Mouse (Mus musculus) small intestine, adult 2 months (tissue): ENCODE results near the gene Nmnat2.

ENCODE experiments used
- CTCF ChIP-seq: fragments of 200-500 bp; IDR thresholded peaks from 2 replicates; pipeline ENCODE4 v1.5.1; 2012; ENCODE audit warnings: low read depth, mild to moderate bottlenecking, control low read depth, inconsistent platforms, low read length, moderate library complexity, mixed read lengths; ENCODE audit not compliant: insufficient replicate concordance, insufficient read length; ENCODE audit errors: extremely low read depth
- POLR2A ChIP-seq: fragments of 200-500 bp; IDR thresholded peaks from 2 replicates; pipeline ENCODE4 v1.6.1; 2012; ENCODE audit warnings: low read depth, mild to moderate bottlenecking, control low read depth, inconsistent platforms, low read length, moderate library complexity

DNA sequence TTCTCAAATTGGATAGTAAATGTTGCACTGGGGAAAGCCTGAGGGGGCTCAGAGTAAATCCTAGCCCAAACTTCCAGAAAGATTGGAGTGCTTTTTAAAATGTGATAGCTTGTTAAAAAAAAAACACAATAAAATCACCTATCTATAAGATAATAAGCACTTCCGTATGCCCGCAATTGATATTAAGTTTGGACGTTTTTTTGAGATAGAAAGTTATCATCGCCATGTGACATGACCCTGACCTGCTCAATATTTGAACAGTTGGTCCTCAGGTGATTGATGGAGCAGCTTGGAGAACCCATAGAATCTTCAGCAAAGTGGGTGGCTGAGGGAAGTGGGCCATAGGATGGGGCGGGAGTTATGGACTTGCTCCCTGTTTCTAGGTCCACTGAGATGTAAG is 52.5 kb downstream of the Nmnat2 start:
- TF ChIP-seq CTCF (no peak), POLR2A (no peak)
